Mouse (Mus musculus): ENCODE measurements around the gene Rbp2.

Rbp2 gene

GRCm38 (mm10) chr9:98497990-98498389 lies 12.1 kb downstream of the Rbp2 start:
- no peak for TF ChIP-seq GATA4 (IDR thresholded peaks at IDR 0.05; ENCODE audit: insufficient replicate concordance, low read length)

GRCm38 (mm10) chr9:98498717-98499268 lies 12.9 kb downstream of the Rbp2 start:
- no peak for TF ChIP-seq GATA4 (IDR thresholded peaks at IDR 0.05; ENCODE audit: insufficient replicate concordance, low read length)

GRCm38 (mm10) chr9:98499601-98500000 lies 13.7 kb downstream of the Rbp2 start:
- TF ChIP-seq GATA4 (IDR thresholded peaks at IDR 0.05; ENCODE audit: insufficient replicate concordance, low read length), result no peak

GRCm38 (mm10) chr9:98507480-98507879 lies 21.6 kb downstream of the Rbp2 start:
- no peak for TF ChIP-seq GATA4 (IDR thresholded peaks at IDR 0.05; ENCODE audit: insufficient replicate concordance, low read length)

GRCm38 (mm10) chr9:98510363-98511055 lies 24.6 kb downstream of the Rbp2 start:
- no peak for TF ChIP-seq GATA4 (IDR thresholded peaks at IDR 0.05; ENCODE audit: insufficient replicate concordance, low read length)

- TF ChIP-seq GATA4 (IDR thresholded peaks at IDR 0.05; ENCODE audit: insufficient replicate concordance, low read length), result no peak
These were observed 38.0 kb downstream of the Rbp2 start for GRCm38 (mm10) chr9:98523872-98524271.

- TF ChIP-seq GATA4 (IDR thresholded peaks at IDR 0.05; ENCODE audit: insufficient replicate concordance, low read length), result no peak
These were observed 39.0 kb downstream of the Rbp2 start for GRCm38 (mm10) chr9:98524786-98525542.

GRCm38 (mm10) chr9:98525543-98525924 lies 39.6 kb downstream of the Rbp2 start:
- TF ChIP-seq GATA4 (IDR thresholded peaks at IDR 0.05; ENCODE audit: insufficient replicate concordance, low read length), result no peak

GRCm38 (mm10) chr9:98527226-98527625 lies 41.3 kb downstream of the Rbp2 start:
- TF ChIP-seq GATA4 (IDR thresholded peaks at IDR 0.05; ENCODE audit: insufficient replicate concordance, low read length), result peak; percentile 87

- no peak for TF ChIP-seq GATA4 (IDR thresholded peaks at IDR 0.05; ENCODE audit: insufficient replicate concordance, low read length)
These were observed 43.9 kb downstream of the Rbp2 start for GRCm38 (mm10) chr9:98529776-98530175.

- TF ChIP-seq GATA4 (IDR thresholded peaks at IDR 0.05; ENCODE audit: insufficient replicate concordance, low read length), result no peak
These were observed 45.1 kb downstream of the Rbp2 start for GRCm38 (mm10) chr9:98530999-98531398.

- no peak for TF ChIP-seq GATA4 (IDR thresholded peaks at IDR 0.05; ENCODE audit: insufficient replicate concordance, low read length)
These were observed 48.9 kb downstream of the Rbp2 start for GRCm38 (mm10) chr9:98534675-98535280.

GRCm38 (mm10) chr9:98535763-98536162 lies 49.8 kb downstream of the Rbp2 start:
- TF ChIP-seq GATA4 (IDR thresholded peaks at IDR 0.05; ENCODE audit: insufficient replicate concordance, low read length), result no peak

GRCm38 (mm10) chr9:98538017-98538712 lies 52.2 kb downstream of the Rbp2 start:
- no peak for TF ChIP-seq GATA4 (IDR thresholded peaks at IDR 0.05; ENCODE audit: insufficient replicate concordance, low read length)

- no peak for TF ChIP-seq GATA4 (IDR thresholded peaks at IDR 0.05; ENCODE audit: insufficient replicate concordance, low read length)
These were observed 52.9 kb downstream of the Rbp2 start for GRCm38 (mm10) chr9:98538713-98539360.

Measured in liver, adult (tissue).